Mouse (Mus musculus) lung, embryonic 14.5 days (tissue): ENCODE measurements around the gene Tmem123. TPM values are rescaled to one million over a fixed set of nuclear protein-coding genes. Genes with fewer than 3 reads are reported as not detected.

ENCODE experiments used
- ATAC-seq: fragments of 200-750 bp; cut with Nextera tagmentation; 2 replicates; pipeline ENCODE4 v1.8.0; 2017; ENCODE audit warnings: mild to moderate bottlenecking, moderate TSS enrichment, moderate library complexity; ENCODE audit not compliant: insufficient read depth
- DNase-seq: peaks from one replicate; pipeline ENCODE4 v3.0.0-alpha.2; 2015
- H3K27ac ChIP-seq: fragments of 300-500 bp; sonication (generic); 2 replicates; pipeline ENCODE4 v1.5.1; 2014; ENCODE audit warnings: low read depth, mild to moderate bottlenecking, moderate library complexity
- H3K27me3 ChIP-seq: fragments of 300-500 bp; sonication (generic); 2 replicates; pipeline ENCODE4 v1.6.1; 2014; ENCODE audit warnings: low read length, control low read depth; ENCODE audit not compliant: insufficient read depth
- H3K36me3 ChIP-seq: fragments of 300-500 bp; sonication (generic); 2 replicates; pipeline ENCODE4 v1.6.1; 2014; ENCODE audit warnings: control low read depth; ENCODE audit not compliant: insufficient read depth
- H3K4me1 ChIP-seq: fragments of 300-500 bp; sonication (generic); 2 replicates; pipeline ENCODE4 v1.6.1; 2014; ENCODE audit warnings: antibody characterized with exemption, control low read depth; ENCODE audit not compliant: insufficient read depth
- H3K4me2 ChIP-seq: fragments of 300-500 bp; sonication (generic); 2 replicates; pipeline ENCODE4 v1.6.1; 2014; ENCODE audit warnings: mild to moderate bottlenecking
- H3K4me3 ChIP-seq: fragments of 300-500 bp; sonication (generic); 2 replicates; pipeline ENCODE4 v1.5.1; 2014; ENCODE audit warnings: low read depth, low read length
- H3K9ac ChIP-seq: fragments of 300-500 bp; sonication (generic); 2 replicates; pipeline ENCODE4 v1.6.1; 2014
- H3K9me3 ChIP-seq: fragments of 300-500 bp; sonication (generic); 2 replicates; pipeline ENCODE4 v1.6.1; 2016; ENCODE audit warnings: low read depth, low read length, control low read depth
- CTCF ChIP-seq: IDR thresholded peaks from 2 replicates; pipeline ENCODE4 v1.5.1; 2016; ENCODE audit warnings: antibody characterized with exemption, low read depth
- WGBS: fragments of 180-500 bp; shearing (Covaris S2); extraction: QIAGEN DNeasy Blood & Tissue Kit; methylation state at CpG from one replicate; pipeline ENCODE4 v1.1.7; 2014; 5-methylcytosine and 5-hydroxymethylcytosine counted together
- polyA plus RNA-seq: library from polyadenylated mRNA; unstranded; fragments of >200 nt; fragmentation: Nextera tagmentation; extraction: Ambion mirVana; gene quantifications from 2 replicates; pipeline ENCODE4 v1.2.1, GENCODE M21; 2014

Tmem123 gene
- polyA plus RNA-seq, 1 experiment from 2014 or later = 145 TPM

- peaks cover 49% of the 10 kb centered on the region; the same call in 1 of the 2 replicates for H3K36me3 ChIP-seq
These were observed 10.7 kb downstream of the Tmem123 start for GRCm38 (mm10) chr9:7774538-7774937.

DNA sequence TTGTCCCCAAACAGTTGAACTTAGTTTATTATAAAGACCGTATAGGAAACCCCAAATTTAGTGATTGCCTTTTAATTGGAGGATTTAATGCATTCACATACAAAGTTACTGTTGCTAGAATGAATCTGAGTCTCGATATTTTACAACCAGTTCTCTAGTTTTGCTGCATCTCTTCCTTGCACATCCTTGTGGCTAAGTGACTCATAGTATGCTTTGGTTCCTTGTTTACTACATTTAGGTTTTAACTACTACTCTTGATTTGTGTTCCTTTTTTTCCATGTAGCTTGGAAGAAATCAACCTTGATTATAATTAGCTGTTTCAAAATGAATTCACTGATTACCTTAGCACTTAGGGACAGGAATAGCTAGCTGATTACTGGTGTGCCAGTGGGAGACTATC, 11.2 kb downstream of the Tmem123 start:
- H3K36me3 ChIP-seq = peaks cover 45% of the 10 kb centered on the region; the same call in 1 of the 2 replicates
- H3K27ac ChIP-seq = no peak overlapping the region
- no peak for ATAC-seq
- no peak overlapping the region for H3K4me3 ChIP-seq
- TF ChIP-seq CTCF = no peak
- H3K27me3 ChIP-seq = no peaks in the 10 kb centered on the region
- H3K4me2 ChIP-seq = no peak overlapping the region
- H3K4me1 ChIP-seq = no peaks in the 10 kb centered on the region
- 94% methylated on average over 2 of the region's 2 CpGs for WGBS
- DNase-seq = no peak
- H3K9ac ChIP-seq = no peak overlapping the region
- H3K9me3 ChIP-seq = no peaks in the 10 kb centered on the region

More at GRCm38 (mm10) chr9:7774538-7774937, 10.7 kb downstream of the Tmem123 start:
- Histone ChIP-seq H3K4me1 (no peaks in the 10 kb centered on the region), H3K27ac (no peak overlapping the region), H3K9me3 (no peaks in the 10 kb centered on the region), H3K9ac (no peak overlapping the region), H3K27me3 (no peaks in the 10 kb centered on the region), H3K4me3 (no peak overlapping the region), H3K4me2 (no peak overlapping the region)
- ATAC-seq (no peak), DNase-seq (no peak)
- WGBS = 63% methylated on average over 10 of the region's 10 CpGs
- TF ChIP-seq CTCF = no peak

DNA sequence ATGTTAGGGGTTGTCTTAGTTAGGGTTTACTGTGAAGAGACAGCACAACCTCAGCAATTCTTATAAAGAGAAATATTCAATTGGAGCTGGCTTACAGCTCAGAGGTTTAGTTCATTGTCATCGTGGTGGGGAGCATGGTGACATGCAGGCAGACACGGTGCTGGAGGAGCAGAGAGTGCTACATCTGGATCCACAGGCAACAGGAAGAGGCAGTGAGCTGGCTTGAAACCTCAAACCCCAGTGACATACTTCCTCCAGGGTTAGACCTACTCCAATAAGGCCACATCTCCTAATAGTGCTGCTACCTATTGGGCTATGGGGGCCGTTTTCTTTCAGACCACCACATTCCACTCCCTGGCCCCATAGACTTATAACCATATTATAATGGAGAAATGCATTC, 12.1 kb downstream of the Tmem123 start:
- H3K9me3 ChIP-seq = no peaks in the 10 kb centered on the region
- no peak overlapping the region for H3K4me2 ChIP-seq
- no peak overlapping the region for H3K9ac ChIP-seq
- no peak for ATAC-seq
- no peak for TF ChIP-seq CTCF
- WGBS = 89% methylated on average over 3 of the region's 3 CpGs
- no peaks in the 10 kb centered on the region for H3K4me1 ChIP-seq
- H3K27ac ChIP-seq = no peak overlapping the region
- H3K27me3 ChIP-seq = no peaks in the 10 kb centered on the region
- H3K4me3 ChIP-seq = no peak overlapping the region
- DNase-seq = no peak
- H3K36me3 ChIP-seq = peaks cover 41% of the 10 kb centered on the region; the same call in 1 of the 2 replicates

GRCm38 (mm10) chr9:7776940-7777339, 13.1 kb downstream of the Tmem123 start:
- TF ChIP-seq CTCF = no peak
- H3K9ac ChIP-seq = no peak overlapping the region
- DNase-seq (no peak), ATAC-seq (no peak)
- no peak overlapping the region for H3K4me3 ChIP-seq
- WGBS = 100% methylated on average over 1 of the region's 1 CpGs
- no peaks in the 10 kb centered on the region for H3K27me3 ChIP-seq
- no peaks in the 10 kb centered on the region for H3K9me3 ChIP-seq
- H3K27ac ChIP-seq = no peak overlapping the region
- no peaks in the 10 kb centered on the region for H3K4me1 ChIP-seq
- H3K36me3 ChIP-seq = peaks cover 42% of the 10 kb centered on the region
- H3K4me2 ChIP-seq = no peak overlapping the region

DNA sequence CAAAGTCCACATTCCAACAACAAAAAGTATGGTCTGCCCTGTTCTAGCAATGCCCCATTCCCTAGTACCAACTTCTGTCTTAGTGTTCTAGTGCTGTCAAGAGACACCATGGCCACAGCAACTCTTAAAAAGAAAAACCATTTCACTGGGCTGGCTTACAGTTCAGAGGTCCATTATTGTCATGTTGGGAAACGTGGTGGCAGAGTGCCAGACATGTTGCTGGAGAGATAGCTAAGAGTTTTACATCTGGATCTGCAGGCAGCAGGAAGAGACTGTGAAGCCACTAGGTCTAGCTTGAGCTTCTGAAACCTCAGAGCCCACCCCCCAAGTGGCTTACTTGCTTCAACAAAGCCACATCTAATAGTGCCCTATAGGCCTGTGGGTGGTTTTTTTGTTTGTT, 13.8 kb downstream of the Tmem123 start:
- Histone ChIP-seq H3K4me3 (no peak overlapping the region), H3K9ac (no peak overlapping the region), H3K4me1 (no peaks in the 10 kb centered on the region), H3K4me2 (no peak overlapping the region), H3K27ac (no peak overlapping the region), H3K27me3 (no peaks in the 10 kb centered on the region), H3K36me3 (peaks cover 44% of the 10 kb centered on the region), H3K9me3 (no peaks in the 10 kb centered on the region)
- 69% methylated on average over 1 of the region's 1 CpGs for WGBS
- DNase-seq = peak; percentile 62
- ATAC-seq = no peak
- no peak for TF ChIP-seq CTCF

- no peak for ATAC-seq
- H3K9ac ChIP-seq = no peak overlapping the region
- no peak overlapping the region for H3K4me2 ChIP-seq
- no peaks in the 10 kb centered on the region for H3K9me3 ChIP-seq
- no peak overlapping the region for H3K4me3 ChIP-seq
- no peak overlapping the region for H3K27ac ChIP-seq
- peaks cover 35% of the 10 kb centered on the region for H3K36me3 ChIP-seq
- TF ChIP-seq CTCF = no peak
- H3K27me3 ChIP-seq = no peaks in the 10 kb centered on the region
- DNase-seq = no peak
- 80% methylated on average over 7 of the region's 7 CpGs for WGBS
- H3K4me1 ChIP-seq = no peaks in the 10 kb centered on the region
These were observed 14.9 kb downstream of the Tmem123 start for GRCm38 (mm10) chr9:7778771-7779170.

- ATAC-seq (no peak), DNase-seq (no peak)
- 87% methylated on average over 4 of the region's 4 CpGs for WGBS
- Histone ChIP-seq H3K36me3 (peaks cover 32% of the 10 kb centered on the region), H3K4me2 (no peak overlapping the region), H3K4me3 (no peak overlapping the region), H3K9me3 (no peaks in the 10 kb centered on the region), H3K27ac (no peak overlapping the region), H3K4me1 (no peaks in the 10 kb centered on the region), H3K9ac (no peak overlapping the region), H3K27me3 (no peaks in the 10 kb centered on the region)
- no peak for TF ChIP-seq CTCF
These were observed 15.9 kb downstream of the Tmem123 start for GRCm38 (mm10) chr9:7779786-7780185.
